Mouse (Mus musculus) left cerebral cortex, adult 8-10 months (tissue): Measurements from ENCODE around the gene Gm4922. TPM values are rescaled to one million over a fixed set of nuclear protein-coding genes. Genes with fewer than 3 reads are reported as not detected.

Experiments
- DNase-seq, 2 experiments: peaks; one replicate each; pipeline ENCODE4 v3.0.0; 2022; ENCODE audit warnings: low spot score in 2 of 2
- total RNA-seq, 4 experiments: library from RNA; stranded (reverse); gene quantifications; 2 replicates each; pipeline ENCODE4 v1.2.4; 2022

The Gm4922 gene
- not detected for total RNA-seq

- DNase-seq, result no peak
Observed at GRCm38 (mm10) chr10:18786693-18787092, at the start of gene Gm4922. Gene Gm4922, minus strand, starts transcription at chr10:18786793.

- DNase-seq, result no peak
Observed at GRCm38 (mm10) chr10:18835684-18836479, 49.3 kb upstream of the Gm4922 start.

DNA sequence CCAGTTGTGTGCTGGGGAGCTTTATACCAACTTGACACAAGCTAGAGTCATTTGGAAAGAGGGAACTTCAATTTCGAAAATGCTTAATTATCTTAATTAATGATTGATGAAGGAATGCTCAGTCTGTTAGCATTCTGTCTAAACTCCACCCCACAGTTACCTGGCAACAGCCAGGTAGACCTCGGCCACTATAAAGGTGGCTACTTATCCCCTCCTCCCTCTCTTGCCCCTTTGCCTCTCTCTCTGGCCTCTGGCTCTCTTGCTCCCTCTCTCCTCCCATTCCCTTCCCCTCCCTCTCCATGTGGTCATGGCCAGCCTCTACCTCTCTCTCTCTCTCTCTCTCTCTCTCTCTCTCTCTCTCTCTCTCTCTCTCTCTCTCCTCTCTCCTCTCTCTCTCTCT is 47.8 kb upstream of the Gm4922 start:
- no peak for DNase-seq

- no peak for DNase-seq
Observed at GRCm38 (mm10) chr10:18831823-18832222, 45.2 kb upstream of the Gm4922 start.

DNA sequence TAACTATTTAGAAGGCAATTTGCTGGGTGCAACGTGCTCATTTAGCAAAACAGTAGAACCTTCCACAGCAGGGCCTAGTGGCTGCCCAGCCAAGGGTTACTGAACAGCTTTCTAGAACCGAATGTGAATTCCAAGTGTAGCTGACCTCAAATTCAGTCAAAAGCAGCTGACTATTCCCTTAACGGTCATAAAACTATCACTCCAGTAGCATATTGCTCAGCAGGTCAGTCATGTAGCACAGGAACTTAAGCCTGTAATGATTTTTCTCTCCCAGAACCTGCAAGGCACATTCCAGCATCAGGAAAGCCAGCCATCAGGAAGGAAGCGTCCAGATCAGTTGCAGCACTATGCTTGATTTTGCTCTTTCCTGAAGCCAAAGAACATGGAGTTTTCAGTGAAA is 43.8 kb upstream of the Gm4922 start:
- no peak for DNase-seq

DNA sequence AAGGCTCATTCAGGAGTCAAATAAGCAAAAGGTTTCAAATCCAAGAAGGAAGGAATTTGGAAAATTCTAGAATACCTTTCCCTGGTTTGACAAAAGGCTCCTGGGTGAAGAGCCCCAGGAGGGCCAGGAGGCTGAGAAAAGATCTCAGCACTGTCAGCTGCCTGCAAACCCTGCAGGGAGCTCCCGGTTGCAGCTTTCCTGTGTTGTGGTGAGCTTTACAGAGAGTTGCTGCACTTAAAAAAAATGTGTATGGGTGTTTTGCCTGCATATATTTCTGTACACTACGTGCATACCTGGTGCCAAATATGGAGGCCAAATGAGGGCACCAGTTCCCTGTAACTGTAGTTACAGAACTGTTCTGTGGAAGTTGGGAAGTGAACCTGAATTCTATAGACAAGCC is 41.3 kb upstream of the Gm4922 start:
- no peak for DNase-seq

GRCm38 (mm10) chr10:18826107-18826506 is 39.5 kb upstream of the Gm4922 start:
- DNase-seq, result no peak

- no peak for DNase-seq
Observed at GRCm38 (mm10) chr10:18825143-18825542, 38.5 kb upstream of the Gm4922 start.

- no peak for DNase-seq
Observed at GRCm38 (mm10) chr10:18816560-18816959, 30.0 kb upstream of the Gm4922 start.

- DNase-seq, result no peak
Observed at GRCm38 (mm10) chr10:18811751-18812150, 25.2 kb upstream of the Gm4922 start.

DNA sequence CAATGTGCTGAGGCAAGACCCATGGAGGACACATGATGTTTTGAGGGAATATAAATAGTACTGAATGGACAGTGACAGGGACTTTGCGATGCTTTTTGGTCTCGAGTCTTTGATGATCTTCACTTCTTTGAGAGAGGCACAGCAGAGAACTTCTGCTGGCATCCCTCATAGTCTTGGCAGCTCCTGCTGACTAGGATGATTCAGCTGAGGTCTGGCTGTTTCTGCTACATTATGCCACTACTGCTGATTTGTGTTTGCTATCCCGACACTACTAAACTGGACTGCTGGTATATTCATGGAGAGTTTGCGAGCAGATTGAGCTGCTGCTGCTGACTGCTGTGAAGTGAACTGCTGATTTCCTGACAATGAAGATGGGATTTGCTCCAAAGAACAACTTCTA is 3.5 kb upstream of the Gm4922 start:
- no peak for DNase-seq

GRCm38 (mm10) chr10:18788601-18789000 is 2.0 kb upstream of the Gm4922 start:
- DNase-seq, result no peak

- no peak for DNase-seq
Observed at GRCm38 (mm10) chr10:18777546-18777945, 9.0 kb downstream of the Gm4922 start.

DNA sequence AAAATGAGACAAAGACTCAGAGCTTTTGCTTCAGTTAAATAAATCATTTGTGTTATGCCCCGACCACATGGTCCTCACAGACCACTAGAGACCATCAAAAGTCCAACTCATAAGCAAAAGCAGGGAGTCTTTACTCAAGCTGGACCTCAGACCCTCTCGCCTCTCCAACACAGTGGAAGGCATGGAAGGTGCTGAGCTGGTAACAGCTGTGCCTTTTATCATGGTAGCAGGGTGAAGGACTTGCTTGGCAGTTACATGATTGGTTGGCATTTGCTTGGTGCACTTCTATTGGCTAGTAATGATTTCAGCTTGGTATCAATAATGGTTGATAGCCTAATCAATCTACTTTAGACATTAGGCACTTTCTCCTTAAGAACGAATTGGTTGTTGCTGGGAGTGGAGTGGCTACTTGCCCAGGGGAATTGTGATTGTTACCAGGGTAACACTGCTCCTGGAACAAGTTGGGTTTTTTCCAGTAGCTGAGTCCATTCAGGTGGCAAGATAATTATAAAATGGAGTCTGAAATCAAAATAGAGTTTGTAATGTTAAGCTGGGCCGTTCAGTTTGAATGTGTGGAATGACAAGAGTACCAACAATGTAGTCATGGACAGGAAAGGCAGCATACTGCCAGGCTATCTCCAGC is 13.9 kb downstream of the Gm4922 start:
- DNase-seq, result no peak

DNA sequence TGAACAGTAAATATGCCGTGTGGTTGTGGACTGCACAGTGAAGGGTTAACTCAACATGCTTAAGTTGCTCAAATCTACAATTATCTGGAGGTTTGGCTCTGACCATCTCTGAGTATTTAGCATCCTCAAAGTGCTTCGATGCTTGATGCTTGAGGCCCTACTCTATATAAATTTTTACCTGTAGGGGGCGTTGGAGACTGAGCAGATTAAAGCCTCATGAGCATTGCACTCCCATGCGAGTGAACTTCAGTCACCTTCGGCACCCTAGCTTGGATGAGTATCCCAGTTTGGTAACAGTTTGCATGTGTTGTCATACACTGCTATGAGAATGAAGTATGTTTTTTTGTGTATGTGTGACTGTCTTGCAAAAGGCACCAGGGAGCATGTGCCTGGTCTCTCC is 16.7 kb downstream of the Gm4922 start:
- DNase-seq, result no peak

DNA sequence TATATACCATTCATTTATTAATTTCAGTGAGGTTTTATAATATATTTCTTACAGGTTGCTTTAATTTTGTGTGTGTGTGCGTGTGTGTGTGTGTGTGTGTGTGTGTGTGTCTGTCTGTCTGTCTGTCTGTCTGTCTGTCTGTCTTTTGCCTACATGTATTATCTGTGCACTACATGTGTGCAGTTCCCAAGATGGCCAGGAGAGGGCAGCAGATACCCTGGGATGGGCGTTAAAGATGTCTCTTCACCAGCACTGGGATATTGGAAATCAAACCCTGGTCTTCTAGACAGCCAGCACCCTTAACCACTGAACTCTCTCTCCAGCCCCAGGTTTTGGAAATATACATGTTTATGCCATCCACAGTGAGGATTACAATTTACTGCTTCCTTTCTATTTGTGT is 26.4 kb downstream of the Gm4922 start:
- peak in 1 of 2 experiments; percentile 24 for DNase-seq

DNA sequence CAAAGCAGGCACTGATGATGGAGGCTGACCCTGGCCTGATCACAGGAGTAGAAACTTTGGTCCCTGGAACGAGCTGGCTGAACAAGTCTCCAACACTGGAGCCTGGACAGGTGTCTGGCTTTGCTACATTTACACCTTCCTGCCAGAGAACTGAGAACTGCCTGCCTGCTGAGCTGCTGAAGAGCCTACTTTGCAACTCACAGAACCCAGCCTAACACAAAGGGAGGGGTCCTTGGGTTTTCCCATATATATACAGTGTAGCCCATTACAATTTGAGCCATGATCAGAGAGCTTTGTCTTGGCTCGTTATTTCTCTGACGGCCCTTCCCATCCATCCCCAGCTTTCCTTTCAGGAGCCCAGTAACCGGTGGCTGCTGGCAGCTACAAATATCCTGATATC is 36.5 kb downstream of the Gm4922 start:
- DNase-seq, result no peak

GRCm38 (mm10) chr10:18743286-18744142 is 43.1 kb downstream of the Gm4922 start, which contains the start of gene Arfgef3:
Gene Arfgef3, minus strand, starts transcription at chr10:18743949.
- peak; percentile 75 to 76 for DNase-seq

- DNase-seq, result no peak
Observed at GRCm38 (mm10) chr10:18742086-18742485, 44.5 kb downstream of the Gm4922 start.

DNA sequence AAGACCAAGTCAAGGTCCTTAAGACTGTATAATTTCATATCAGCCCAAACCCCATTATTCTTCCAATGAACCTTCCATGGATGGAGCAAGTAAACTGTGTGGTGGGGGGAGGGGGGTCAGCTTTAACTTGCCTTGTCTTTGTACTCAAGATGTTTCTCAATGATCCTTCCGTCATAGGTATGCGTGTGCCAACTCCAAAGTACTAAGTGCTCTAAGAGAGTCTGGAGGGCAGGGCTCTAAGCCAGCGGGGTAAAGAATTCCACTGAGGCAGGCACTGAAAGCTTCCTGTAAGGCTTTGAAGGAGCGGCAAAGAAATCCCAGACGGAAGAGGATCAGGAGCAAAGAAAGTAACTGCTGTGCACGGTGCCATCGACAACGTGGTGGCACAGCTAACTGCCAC is 45.6 kb downstream of the Gm4922 start:
- DNase-seq, result no peak
